Mouse (Mus musculus) right cerebral cortex, postnatal 10 days (tissue): ENCODE results near the gene Twistnb.

Experiments
- DNase-seq, 2 experiments: peaks; one replicate each; pipeline ENCODE4 v3.0.0; 2021; ENCODE audit warnings: low spot score in 2 of 2

Twistnb gene

DNA sequence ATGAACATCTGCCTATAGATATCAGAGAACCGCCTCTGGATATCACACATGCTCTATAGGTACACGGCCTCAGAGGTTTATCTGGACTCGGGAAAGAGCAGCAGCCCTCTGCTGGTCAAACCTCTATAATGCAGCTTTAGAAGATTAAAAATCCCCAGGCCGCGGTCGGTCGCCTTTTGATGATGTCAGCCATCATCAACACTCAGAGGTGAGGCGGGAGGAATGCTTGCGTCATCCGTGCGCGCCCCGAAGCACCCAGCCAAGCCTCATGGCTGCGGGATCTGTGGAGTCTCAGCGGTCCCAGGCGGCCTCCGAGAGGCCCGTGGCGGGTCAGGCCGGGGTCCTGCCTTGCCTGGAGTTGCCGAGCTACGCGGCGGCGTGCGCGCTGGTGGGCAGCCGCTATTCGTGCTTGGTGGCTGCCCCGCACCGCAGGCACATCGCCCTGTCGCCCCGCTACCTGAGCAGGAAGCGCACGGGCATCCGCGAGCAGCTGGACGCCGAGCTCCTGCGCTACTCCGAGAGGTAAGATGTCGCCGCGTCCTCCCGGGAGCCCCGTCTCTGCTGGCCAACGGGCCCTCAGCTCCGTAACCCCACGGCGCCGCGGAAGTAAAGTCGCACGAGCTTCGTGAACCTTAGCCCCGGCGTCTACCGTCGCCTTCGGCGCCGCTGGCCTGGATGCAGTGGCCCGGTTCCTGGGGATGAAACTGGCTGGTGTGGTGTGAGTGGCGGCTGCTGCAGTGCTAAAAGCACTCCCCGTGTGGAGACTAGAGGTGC is at the start of gene Twistnb:
TSS of gene Twistnb (plus strand) at position 249 of the 774 bp plus-strand sequence.
- DNase-seq: peak; percentile 98 to 99

DNA sequence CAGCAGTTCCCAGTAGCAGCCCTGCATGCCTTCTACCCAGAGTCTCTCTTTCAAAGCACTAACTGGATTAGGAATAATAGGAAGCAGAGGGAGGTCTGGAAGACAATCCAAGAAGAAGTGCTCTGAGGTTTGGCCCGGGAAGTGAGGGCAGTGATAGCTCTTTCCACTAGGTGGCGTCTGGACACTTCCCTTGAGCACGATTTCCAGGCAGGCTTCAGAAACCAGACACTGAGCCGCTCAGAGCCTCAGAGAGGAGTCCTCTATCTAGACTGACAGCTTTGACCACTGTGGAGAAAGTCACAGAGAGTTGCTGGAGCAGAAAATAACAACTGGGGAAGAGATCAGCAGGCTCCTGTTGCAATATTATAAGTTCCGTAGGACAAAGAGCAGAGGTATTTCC is 40.6 kb upstream of the Twistnb start:
- peak; percentile 74 to 81 for DNase-seq

DNA sequence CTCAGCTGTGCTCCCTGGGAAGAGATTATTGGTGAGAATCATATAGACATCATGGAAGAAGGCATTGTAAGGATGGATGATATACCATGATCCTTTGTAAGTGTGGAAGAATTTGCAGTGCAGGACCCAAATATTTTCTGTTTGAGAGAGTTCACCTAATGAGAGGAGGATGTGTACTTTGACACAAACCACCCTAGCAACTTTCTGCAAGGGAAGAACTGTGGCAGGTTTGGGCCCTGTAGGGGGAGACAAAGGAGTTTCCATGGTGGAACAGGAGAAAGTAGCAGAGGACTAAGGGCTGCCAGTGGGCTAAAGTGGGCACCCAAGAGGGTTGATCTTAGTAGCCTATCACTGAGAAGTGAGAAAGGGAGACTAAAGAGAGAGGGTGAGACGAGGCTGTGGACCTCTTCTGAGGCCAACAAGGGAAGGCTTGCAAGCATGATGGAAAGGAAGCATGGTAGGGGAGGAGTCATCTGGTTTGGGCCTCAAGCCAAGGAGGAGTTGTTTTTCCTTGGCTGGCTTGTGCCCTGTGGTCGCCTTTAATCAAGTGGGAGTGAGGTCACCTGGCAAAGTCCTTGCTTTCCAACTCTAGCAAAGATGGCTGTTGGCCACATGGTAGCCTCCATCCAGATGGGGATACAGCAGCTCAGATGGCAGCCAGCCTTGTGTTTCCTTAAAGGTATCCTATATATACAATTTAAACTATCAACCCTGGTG is 38.4 kb upstream of the Twistnb start:
- DNase-seq: no peak

DNA sequence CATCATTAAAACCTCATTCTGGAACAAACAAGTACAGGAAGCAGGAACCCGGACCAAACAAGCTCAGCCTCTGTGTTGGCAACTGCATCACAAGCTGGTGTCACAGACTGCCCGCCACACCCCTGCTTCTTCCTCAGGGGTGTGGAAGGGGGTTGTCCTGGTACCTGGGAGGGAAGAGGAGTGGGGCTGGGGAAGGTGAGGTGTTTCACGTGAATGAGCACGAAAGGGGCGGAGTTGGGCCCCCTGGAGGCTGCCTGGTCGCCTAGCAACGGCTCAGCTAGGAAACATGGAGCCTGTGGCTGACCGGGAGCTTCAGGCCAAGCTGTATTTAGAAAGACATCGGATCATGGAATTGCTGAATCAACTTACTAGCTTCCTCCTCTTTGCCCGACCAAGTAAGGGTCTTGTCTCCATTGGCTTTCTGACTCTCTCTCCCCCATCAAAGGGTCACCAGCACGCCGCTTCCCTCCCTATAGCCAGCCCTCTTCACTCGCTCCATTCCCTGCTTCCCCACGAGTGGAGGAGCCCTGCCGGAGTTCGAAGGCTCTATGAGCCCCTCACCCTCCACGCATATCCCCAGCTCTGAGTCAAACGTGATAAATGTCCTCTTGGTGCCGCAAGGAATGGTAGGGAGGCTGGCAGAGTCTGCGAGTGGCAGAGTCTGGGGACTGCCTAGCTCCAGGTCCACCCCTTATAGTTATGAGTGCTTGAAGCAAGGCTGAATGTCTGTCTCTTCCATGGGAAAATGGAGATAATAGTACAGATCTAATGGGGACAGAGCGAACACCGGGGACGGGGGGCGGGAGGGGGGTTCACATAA is 34.4 kb upstream of the Twistnb start, which contains the start of gene Efcab10:
TSS of gene Efcab10 (plus strand) at position 51 of the 820 bp plus-strand sequence.
- peak; percentile 73 to 79 for DNase-seq

DNA sequence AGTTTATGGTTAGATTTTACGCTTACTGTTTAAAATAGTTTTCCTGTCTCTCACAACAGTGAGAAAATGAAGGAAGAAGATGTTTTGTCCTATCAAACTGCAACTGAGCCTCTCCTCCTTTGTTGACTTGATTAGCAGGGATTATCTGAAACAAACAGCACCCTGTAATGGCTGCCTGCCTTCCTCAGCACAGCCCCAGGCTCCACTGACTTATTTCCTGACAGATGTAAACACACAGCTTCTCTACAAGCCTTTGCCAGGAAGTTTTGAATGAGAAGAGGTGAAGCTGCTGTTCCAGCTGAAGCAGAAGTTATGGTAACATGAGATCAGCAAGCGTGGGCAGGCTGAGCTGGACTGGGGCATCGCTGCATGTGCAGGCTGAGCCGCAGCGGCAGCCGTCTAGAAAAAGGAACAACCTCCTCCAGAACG is 26.2 kb upstream of the Twistnb start:
- DNase-seq: no peak

DNA sequence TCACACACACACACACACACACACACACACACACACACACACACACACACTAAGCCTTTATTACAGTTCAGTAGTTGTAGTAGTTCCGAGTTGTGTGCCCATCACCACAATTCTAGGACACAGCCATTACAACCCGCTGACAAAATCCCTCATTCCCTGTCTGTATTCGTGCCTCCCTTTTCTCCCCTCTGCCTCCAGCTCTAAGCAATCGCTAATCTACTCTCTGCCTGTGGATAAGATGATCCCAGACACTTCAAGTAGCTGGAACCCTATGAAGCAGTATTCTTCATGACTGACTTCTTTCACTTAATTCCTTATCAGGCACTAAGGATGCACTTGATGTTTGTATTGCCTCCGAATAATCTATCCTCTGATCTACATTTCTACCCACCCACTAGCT is 24.4 kb upstream of the Twistnb start:
- DNase-seq: no peak

DNA sequence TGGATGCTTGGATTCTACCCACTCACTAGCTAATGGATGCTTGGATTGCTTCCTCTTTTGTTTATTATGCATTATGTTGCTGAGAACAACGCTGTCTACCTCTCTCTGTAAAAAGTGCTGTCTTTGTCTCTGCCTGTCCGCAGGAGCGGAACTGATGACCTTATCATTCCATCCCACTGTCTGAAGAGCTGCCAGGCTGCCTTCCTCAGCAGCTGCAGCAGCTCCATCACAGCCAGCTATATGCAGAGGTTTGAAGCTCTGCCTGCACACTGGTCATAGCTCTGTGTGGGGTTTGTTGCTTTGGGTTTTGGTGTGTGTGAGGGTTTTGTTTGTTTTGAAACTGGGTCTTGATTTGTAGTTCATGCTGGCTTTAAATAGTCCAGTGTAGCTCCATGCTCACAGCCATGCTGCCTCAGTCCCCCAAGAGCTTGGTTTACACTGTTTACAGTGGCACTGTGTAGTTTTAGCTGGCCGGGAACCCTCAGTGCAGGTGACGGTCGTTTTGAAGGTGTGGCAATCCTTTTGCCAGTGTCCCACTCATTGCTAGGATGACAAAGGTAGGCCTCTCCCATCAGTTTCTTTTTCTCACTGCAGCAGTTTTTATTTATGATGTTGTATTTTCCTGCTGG is 23.9 kb upstream of the Twistnb start:
- no peak for DNase-seq

DNA sequence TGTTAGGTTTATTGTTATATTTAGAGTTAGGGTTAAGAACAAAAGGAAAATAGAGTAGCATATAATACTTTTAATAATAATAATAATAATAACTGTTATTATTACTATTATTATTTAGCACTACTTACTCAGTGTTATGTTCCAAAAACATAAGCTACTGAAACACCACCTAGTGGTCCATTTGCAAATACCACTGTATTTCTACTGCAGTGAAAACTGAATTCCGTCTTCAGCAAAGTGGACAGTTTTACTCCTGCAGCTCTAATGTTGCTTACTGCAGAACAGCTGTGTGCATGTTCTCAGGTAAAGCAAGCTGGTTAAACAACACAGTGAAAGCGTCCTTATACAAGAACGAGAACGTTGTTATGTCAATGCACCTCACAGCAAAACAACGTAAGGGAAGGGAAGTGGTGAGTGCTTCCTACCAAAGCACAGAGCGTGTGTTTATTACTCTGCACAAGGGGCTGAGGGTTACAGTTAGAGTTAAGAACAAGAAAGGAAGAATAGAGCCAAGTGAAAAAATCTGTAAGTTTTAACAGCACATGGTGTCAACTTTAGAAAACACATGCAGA is 17.8 kb upstream of the Twistnb start:
- no peak for DNase-seq

DNA sequence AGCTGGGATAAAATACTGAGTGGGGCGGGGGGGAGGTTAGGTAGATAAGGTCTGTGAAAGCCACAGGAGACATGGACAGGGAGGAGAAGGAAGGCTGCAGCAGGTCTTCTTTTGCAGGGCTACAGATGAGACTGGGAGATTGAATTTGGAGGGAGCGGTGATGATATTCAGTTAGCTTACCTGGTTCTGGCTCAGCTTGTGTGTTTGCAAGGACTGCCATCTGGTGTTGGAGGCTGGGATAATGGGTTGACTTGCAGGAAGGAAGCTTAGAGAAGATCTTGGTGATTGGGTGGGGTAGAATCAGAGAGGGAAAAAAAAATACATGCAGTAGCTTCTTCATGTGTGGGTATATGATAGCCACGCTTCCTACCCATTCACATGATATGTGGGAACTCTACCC is 5.1 kb upstream of the Twistnb start:
- DNase-seq: peak; percentile 74 to 81

DNA sequence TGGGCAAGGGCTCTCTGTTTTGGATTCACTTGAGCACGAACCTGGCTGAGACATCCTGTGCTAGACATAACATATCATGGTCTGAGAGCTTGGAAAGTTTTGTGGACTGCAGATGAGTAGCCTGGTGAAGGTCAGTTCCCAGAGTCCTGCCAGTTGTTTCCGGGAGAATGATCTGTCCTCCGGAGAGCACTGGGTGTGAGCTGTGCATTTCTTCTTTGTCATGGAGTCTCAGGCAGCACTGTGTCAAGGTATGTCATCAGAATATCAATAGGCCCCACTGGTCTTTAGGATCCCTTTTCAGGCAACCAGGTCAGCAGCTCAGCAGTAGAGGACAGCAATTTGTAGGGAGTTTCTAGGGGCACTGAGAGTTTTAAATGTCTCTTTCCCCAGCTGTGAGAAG is 2.1 kb upstream of the Twistnb start:
- DNase-seq: no peak

DNA sequence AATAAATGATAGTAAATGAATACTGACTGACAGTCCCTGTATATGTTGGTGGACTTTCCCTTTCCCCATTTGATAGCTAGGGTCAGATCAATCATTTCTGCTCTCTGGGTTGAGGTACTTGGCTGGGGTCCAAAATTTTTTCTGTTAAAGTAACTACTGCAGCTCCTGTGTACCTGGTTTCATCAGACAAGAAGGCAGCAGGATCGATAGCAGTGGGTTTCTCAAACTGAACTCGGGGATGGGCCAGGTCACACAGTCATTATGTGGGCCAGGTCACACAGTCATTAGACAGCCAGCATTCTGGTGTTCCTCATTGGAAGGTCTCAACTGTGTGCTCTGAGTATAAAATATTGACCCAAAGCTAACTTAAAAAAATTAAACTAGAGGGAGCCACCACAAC is 1.7 kb upstream of the Twistnb start:
- no peak for DNase-seq

DNA sequence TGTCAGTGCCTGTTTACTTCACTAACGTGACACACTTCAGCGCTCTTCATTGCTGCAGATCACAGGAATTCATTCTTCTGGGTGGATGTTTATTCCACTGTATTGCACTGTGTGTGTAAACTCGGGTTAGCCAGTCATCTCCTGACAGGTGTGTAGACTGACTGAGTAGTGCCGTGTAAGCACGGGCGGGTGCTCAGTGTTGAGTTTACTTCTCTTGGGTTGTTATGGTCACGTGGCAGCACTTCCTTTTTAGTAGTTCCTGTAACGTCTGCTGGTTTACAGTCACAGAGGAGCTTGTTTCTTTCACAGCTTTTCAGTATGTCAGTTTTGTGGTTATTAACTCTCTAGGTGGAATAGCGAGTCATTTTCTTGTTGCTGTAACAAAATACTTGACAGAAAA is 4.4 kb downstream of the Twistnb start:
- no peak for DNase-seq

DNA sequence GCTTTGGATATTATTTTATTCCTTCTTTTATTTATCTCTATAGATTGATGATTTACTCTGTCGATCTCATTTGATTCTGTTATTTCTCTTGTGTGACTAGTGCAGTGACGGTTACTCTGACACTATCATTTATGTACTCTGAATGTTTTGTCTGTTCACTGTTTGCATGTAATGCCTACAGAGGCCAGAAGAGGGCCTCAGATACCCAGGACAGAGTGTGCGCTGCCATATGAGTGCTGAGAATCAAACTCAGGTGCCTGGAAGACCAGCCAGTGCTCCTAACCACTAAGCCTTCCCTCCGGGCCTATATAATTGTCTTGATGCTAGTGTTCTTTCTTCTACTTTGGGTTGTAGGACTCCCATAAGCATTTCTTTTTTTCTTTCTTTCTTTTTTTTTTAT is 5.3 kb downstream of the Twistnb start:
- no peak for DNase-seq

DNA sequence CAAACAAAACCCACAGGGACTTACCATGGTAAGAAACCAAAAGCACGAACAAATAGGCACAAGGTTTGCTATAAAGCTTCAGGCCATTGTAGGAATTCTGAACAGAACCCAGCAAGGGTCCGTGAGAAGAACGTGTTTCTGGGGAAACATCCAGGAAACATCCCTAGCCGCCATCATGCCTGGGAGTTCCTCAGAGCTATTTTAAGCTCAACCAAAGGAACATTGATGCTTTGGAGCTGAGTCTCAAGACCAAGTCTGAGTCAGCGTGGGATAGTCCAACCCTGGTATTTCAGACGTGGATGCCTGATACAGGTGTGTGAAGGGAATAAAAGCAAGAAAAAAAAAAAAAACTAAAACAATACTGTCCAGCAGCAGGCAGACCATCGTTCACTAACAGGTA is 26.0 kb downstream of the Twistnb start:
- no peak for DNase-seq

DNA sequence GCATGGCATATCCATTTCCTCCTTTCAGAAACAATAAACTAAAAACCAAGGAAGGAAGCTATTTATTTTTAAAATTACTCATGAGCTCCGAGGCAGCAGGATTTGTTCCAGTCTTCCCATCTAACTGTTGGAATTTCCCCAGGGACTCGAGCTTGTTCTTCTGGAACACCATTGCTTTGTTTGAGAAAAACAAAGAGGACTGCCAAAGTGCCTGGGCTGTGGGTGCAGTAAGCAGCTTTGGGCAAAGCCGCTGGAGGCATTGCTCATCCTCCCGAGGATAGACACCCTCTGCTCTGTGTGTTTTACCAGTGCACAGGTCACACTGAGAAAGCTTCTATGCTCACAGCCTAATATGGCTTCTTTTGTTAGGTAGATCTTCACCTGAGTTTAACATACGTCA is 26.8 kb downstream of the Twistnb start:
- no peak for DNase-seq

DNA sequence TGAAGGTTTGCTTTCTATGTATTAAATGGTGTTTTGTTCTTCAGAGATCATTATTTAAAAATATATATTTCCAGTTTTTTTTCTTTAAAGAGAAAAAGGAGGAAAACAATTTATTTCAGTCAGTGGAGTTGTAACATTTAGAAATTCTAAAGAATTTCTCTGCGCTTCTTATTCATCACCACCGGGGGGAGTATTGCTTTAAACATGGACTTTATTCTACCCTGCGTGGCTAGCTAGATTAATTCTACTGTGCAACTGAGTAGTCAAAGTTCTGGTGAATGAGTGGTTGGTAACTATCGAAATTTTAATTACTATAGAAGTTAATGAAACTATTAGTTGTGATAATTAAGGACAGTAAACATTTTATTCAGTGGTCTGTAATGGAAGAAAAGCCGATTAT is 51.5 kb downstream of the Twistnb start:
- DNase-seq: no peak

DNA sequence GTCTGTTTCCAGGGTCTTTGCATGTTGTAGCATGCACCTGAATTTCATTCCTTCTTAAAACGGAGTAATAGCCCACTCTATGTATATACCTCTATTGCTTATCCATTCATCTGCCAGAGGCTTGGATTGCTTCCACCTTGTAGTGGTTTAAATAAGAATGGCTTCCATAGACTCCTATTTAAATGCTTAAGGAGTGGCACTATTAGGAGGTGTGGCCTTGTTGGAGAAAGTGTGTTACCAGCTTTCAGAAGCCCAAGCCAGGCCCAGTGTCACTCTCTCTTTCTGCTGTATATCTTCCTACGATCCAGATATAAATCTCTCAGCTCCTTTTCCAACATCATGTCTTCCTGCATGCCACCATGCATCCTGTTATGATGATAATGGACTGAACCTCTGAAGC is 53.5 kb downstream of the Twistnb start:
- no peak for DNase-seq
